Mouse (Mus musculus) left cerebral cortex, adult 8-10 months (tissue): ENCODE data around the gene Mis12. TPM values are rescaled to one million over a fixed set of nuclear protein-coding genes. Genes with fewer than 3 reads are reported as not detected.

Experiments used
- DNase-seq, 2 experiments: peaks; one replicate each; pipeline ENCODE4 v3.0.0; 2022; ENCODE audit warnings: low spot score in 2 of 2
- total RNA-seq, 4 experiments: library from RNA; stranded (reverse); gene quantifications; 2 replicates each; pipeline ENCODE4 v1.2.4; 2022

Mis12 gene
- total RNA-seq, 4 experiments from 2014 or later, result 16.8 to 21.3 (median 18.4) TPM

GRCm38 (mm10) chr11:71017051-71017450, 2.4 kb upstream of the Mis12 start:
- DNase-seq, result no peak

- DNase-seq, result peak in 1 of 2 experiments; percentile 27
Measured at GRCm38 (mm10) chr11:71018416-71019200, 803 bp upstream of the Mis12 start.

GRCm38 (mm10) chr11:71028280-71028679, 8.9 kb downstream of the Mis12 start:
- no peak for DNase-seq

GRCm38 (mm10) chr11:71029403-71030118, 10.2 kb downstream of the Mis12 start:
- no peak for DNase-seq

- DNase-seq, result no peak
Measured at GRCm38 (mm10) chr11:71032070-71032469, 12.7 kb downstream of the Mis12 start.

GRCm38 (mm10) chr11:71032491-71033162, 13.2 kb downstream of the Mis12 start:
- peak; percentile 39 to 47 for DNase-seq

GRCm38 (mm10) chr11:71033163-71033761, 13.9 kb downstream of the Mis12 start, which contains the start of gene 6330403K07Rik:
Gene 6330403K07Rik (minus strand): TSS chr11:71033513.
- peak in 1 of 2 experiments; percentile 83 for DNase-seq

- no peak for DNase-seq
Measured at GRCm38 (mm10) chr11:71039526-71040298, 20.3 kb downstream of the Mis12 start.

- no peak for DNase-seq
Measured at GRCm38 (mm10) chr11:71052554-71052953, 33.1 kb downstream of the Mis12 start.

GRCm38 (mm10) chr11:71076342-71076741, 56.9 kb downstream of the Mis12 start:
- DNase-seq, result no peak

Other genes with a start within 250 kb of the Mis12 start
- gene Scimp, start 207.0 kb upstream of the Mis12 start, total RNA-seq, result under 1 TPM in 1 of 4 experiments, not detected in 3; 0.53 TPM
- gene Rabep1, start 174.8 kb upstream of the Mis12 start, total RNA-seq, result 100 to 1,000 TPM; 123 to 128 (median 125) TPM
- 10 to 100 TPM; 48.9 to 61.7 (median 56.8) TPM for gene Nup88, start 49.6 kb upstream of the Mis12 start, total RNA-seq
- gene Rpain, start 49.4 kb upstream of the Mis12 start, total RNA-seq, result 10 to 100 TPM; 29.7 to 44.8 (median 37.6) TPM
- gene C1qbp, start 36.6 kb upstream of the Mis12 start, total RNA-seq, result 100 to 1,000 TPM; 104 to 113 (median 108) TPM
- 10 to 100 TPM; 25.7 to 28.6 (median 26.2) TPM for gene Dhx33, start 15.2 kb upstream of the Mis12 start, total RNA-seq
- gene Derl2, start 230 bp downstream of the Mis12 start, total RNA-seq, result 10 to 100 TPM; 22.0 to 24.3 (median 23.4) TPM
- gene 6330403K07Rik, start 13.9 kb downstream of the Mis12 start, total RNA-seq, result 100 to 1,000 TPM; 273 to 287 (median 277) TPM
- gene Nlrp1a, start 125.1 kb downstream of the Mis12 start, total RNA-seq, result 1 to 10 TPM in 1 of 4 experiments, under 1 TPM in 3; 0.71 to 1.2 (median 0.78) TPM
- under 1 TPM; 0.21 to 0.64 (median 0.52) TPM for gene Nlrp1b, start 211.1 kb downstream of the Mis12 start, total RNA-seq